Mouse (Mus musculus) inflammation-experienced regulatory T-cells (primary cell): ENCODE data around the gene Zfp820. TPM values are rescaled to one million over a fixed set of nuclear protein-coding genes. Genes with fewer than 3 reads are reported as not detected.

Experiments used
- polyA plus RNA-seq, 2 experiments: library from polyadenylated mRNA; unstranded; fragments of 100-300 nt; shearing (Covaris generic); gene quantifications; one replicate each; pipeline ENCODE4 v1.2.1; 2017

Zfp820 gene
- under 1 TPM; 0.12 to 0.53 TPM for polyA plus RNA-seq

DNA sequence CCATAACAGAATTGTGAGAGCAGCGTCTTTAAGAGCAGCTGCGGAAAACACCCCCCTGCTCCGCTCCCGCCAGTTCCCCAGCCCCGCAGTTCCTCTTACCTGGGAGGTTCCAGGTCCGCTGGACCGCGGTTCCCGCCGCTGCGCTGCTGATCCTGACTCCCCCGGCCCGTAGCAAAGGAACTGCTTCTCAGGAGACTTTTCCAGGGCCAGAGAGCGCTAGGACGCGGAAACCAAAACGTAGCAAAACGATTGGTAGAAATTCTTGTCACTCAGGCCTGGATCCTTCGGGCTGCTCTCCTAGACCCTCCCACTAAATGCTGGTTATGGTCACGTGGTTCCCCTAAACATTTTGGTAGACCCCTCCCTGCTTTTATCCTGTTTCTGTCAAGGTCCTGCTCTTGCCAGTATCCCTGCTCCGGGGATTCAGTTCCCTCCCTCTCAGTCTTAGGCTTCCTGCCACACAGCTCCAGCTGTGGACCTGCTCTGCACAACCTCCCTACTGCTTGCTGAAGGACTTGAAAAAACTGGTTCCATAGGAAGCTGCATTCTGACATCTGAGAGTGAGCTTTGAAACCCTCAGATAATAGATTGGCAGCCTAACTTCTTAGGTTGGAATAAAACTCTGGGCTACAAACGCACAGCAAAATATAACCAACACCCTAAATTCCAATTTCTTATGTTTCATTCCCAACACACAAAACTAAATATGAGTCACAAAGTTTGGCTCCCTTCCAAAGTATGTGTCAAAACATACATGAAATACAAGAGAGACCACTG is at the start of gene Zfp820:
TSS of gene Zfp820 (minus strand) at position 228 of the 777 bp plus-strand sequence.

Other genes starting within 250 kb of the Zfp820 start
- gene Zfp983, start 195.1 kb downstream of the Zfp820 start, polyA plus RNA-seq, result 10 to 100 TPM; 11.3 to 15.8 TPM
- gene Gm10226, start 153.9 kb downstream of the Zfp820 start, polyA plus RNA-seq, result 10 to 100 TPM; 18.2 to 20.2 TPM
- gene Zfp760, start 138.0 kb downstream of the Zfp820 start, polyA plus RNA-seq, result 1 to 10 TPM; 4.5 to 5.2 TPM
- gene Zfp229, start 115.0 kb downstream of the Zfp820 start, polyA plus RNA-seq, result 1 to 10 TPM; 1.4 to 1.9 TPM
- gene Zfp995, start 64.2 kb upstream of the Zfp820 start, polyA plus RNA-seq, result 10 to 100 TPM; 14.1 to 15.8 TPM
- 10 to 100 TPM; 23.2 to 27.8 TPM for gene Zfp942, start 116.7 kb upstream of the Zfp820 start, polyA plus RNA-seq
- gene Zfp943, start 116.8 kb upstream of the Zfp820 start, polyA plus RNA-seq, result 10 to 100 TPM; 20.6 to 23.8 TPM